Mouse (Mus musculus) megakaryocyte, embryonic 14.5 days (primary cell): ENCODE results near the gene Zfp61. TPM values are rescaled to one million over a fixed set of nuclear protein-coding genes. Genes with fewer than 3 reads are reported as not detected.
"Not testable (repeated sequence)": the region's sequence is repeated elsewhere in the genome, so short reads cannot be mapped to it uniquely, and the experiment has no call there.

Source experiments
- H3K27me3 ChIP-seq: replicated peaks from 2 replicates; pipeline ENCODE3; 2012; ENCODE audit warnings: inconsistent platforms
- H3K36me3 ChIP-seq: replicated peaks from 2 replicates; pipeline ENCODE3; 2012; ENCODE audit warnings: low read length, inconsistent platforms, mixed read lengths
- H3K4me1 ChIP-seq: 2 replicates; pipeline ENCODE4 v1.6.1; 2012; ENCODE audit warnings: inconsistent platforms
- H3K4me3 ChIP-seq: replicated peaks from 2 replicates; pipeline ENCODE3; 2012; ENCODE audit warnings: moderate library complexity, mild to moderate bottlenecking, inconsistent platforms
- H3K9me3 ChIP-seq: 2 replicates; pipeline ENCODE4 v1.6.1; 2012; ENCODE audit warnings: inconsistent platforms
- FLI1 ChIP-seq: IDR thresholded peaks from 2 replicates; pipeline ENCODE4 v1.6.1; 2012; ENCODE audit warnings: low read length, inconsistent platforms, mixed read lengths
- GATA1 ChIP-seq: IDR thresholded peaks from 3 replicates; pipeline ENCODE4 v1.6.1; 2012; ENCODE audit warnings: mixed read lengths, low read length, inconsistent platforms, borderline replicate concordance
- polyA plus RNA-seq: library from polyadenylated mRNA; stranded (reverse); fragments of >175 nt; gene quantifications from 2 replicates; pipeline ENCODE4 v1.2.3, GENCODE M21; 2012; ENCODE audit warnings: low replicate concordance; ENCODE audit not compliant: insufficient read depth

Zfp61 gene
- polyA plus RNA-seq, 1 experiment = 5.2 TPM

GRCm38 (mm10) chr7:24288512-24288911, 12.5 kb downstream of the Zfp61 start:
- TF ChIP-seq FLI1 = no peak
- no peak for TF ChIP-seq GATA1
- Histone ChIP-seq H3K27me3 (no peaks in the 10 kb centered on the region), H3K36me3 (peaks cover 40% of the 10 kb centered on the region), H3K9me3 (peaks cover 27% of the 10 kb centered on the region), H3K4me1 (peaks cover 6% of the 10 kb centered on the region; the same call in 1 of the 2 replicates), H3K4me3 (no peak overlapping the region)

GRCm38 (mm10) chr7:24287670-24288069, 13.4 kb downstream of the Zfp61 start:
- Histone ChIP-seq H3K4me1 (peaks cover 6% of the 10 kb centered on the region; the same call in 1 of the 2 replicates), H3K27me3 (no peaks in the 10 kb centered on the region), H3K36me3 (peaks cover 33% of the 10 kb centered on the region), H3K4me3 (no peak overlapping the region), H3K9me3 (peaks cover 34% of the 10 kb centered on the region)
- TF ChIP-seq GATA1 = no peak
- no peak for TF ChIP-seq FLI1

- H3K27me3 ChIP-seq = no peaks in the 10 kb centered on the region
- peaks cover 32% of the 10 kb centered on the region for H3K9me3 ChIP-seq
- TF ChIP-seq FLI1 = no peak
- no peak for TF ChIP-seq GATA1
- peaks cover 25% of the 10 kb centered on the region for H3K36me3 ChIP-seq
- H3K4me3 ChIP-seq = no peak overlapping the region
- peaks cover 6% of the 10 kb centered on the region; the same call in 1 of the 2 replicates for H3K4me1 ChIP-seq
Observed at GRCm38 (mm10) chr7:24286916-24287315, 14.1 kb downstream of the Zfp61 start.

GRCm38 (mm10) chr7:24286090-24286489, 14.9 kb downstream of the Zfp61 start:
- Histone ChIP-seq H3K9me3 (peaks cover 24% of the 10 kb centered on the region), H3K27me3 (no peaks in the 10 kb centered on the region), H3K4me1 (peaks cover 6% of the 10 kb centered on the region; the same call in 1 of the 2 replicates), H3K36me3 (peaks cover 17% of the 10 kb centered on the region), H3K4me3 (no peak overlapping the region)
- no peak for TF ChIP-seq FLI1
- TF ChIP-seq GATA1 = no peak

GRCm38 (mm10) chr7:24280858-24281145, 20.2 kb downstream of the Zfp61 start:
- Histone ChIP-seq H3K4me3 (no peak overlapping the region), H3K9me3 (peaks cover 24% of the 10 kb centered on the region), H3K27me3 (peaks cover 2% of the 10 kb centered on the region), H3K4me1 (0 out of 2 replicates have a peak, but pooled peaks cover 2% of the 10 kb centered on the region), H3K36me3 (no peaks in the 10 kb centered on the region)
- TF ChIP-seq FLI1 = no peak
- no peak for TF ChIP-seq GATA1

GRCm38 (mm10) chr7:24280031-24280857, 20.8 kb downstream of the Zfp61 start:
- TF ChIP-seq GATA1 (no peak), FLI1 (no peak)
- H3K4me1 ChIP-seq = 0 out of 2 replicates have a peak, but pooled peaks cover 2% of the 10 kb centered on the region
- no peaks in the 10 kb centered on the region for H3K36me3 ChIP-seq
- no peak overlapping the region for H3K4me3 ChIP-seq
- peaks cover 2% of the 10 kb centered on the region for H3K27me3 ChIP-seq
- peaks cover 24% of the 10 kb centered on the region for H3K9me3 ChIP-seq

- peaks cover 18% of the 10 kb centered on the region for H3K9me3 ChIP-seq
- H3K4me3 ChIP-seq, H3K4me1 ChIP-seq, H3K27me3 ChIP-seq, H3K36me3 ChIP-seq: not testable (repeated sequence)
Observed at GRCm38 (mm10) chr7:24278771-24279170, 22.3 kb downstream of the Zfp61 start.

- Histone ChIP-seq H3K9me3 (0 out of 2 replicates have a peak, but pooled peaks cover 3% of the 10 kb centered on the region), H3K27me3 (no peaks in the 10 kb centered on the region), H3K4me1 (peaks cover 9% of the 10 kb centered on the region), H3K36me3 (peaks cover 10% of the 10 kb centered on the region), H3K4me3 (no peak overlapping the region)
- TF ChIP-seq GATA1 = no peak
- no peak for TF ChIP-seq FLI1
Observed at GRCm38 (mm10) chr7:24274456-24274855, 26.6 kb downstream of the Zfp61 start.

GRCm38 (mm10) chr7:24271191-24271590, 29.8 kb downstream of the Zfp61 start:
- Histone ChIP-seq H3K4me3 (no peak overlapping the region), H3K36me3 (peaks cover 10% of the 10 kb centered on the region), H3K4me1 (peaks cover 13% of the 10 kb centered on the region), H3K27me3 (no peaks in the 10 kb centered on the region), H3K9me3 (0 out of 2 replicates have a peak, but pooled peaks cover 2% of the 10 kb centered on the region)
- TF ChIP-seq GATA1 (no peak), FLI1 (no peak)

GRCm38 (mm10) chr7:24270288-24270672, 30.8 kb downstream of the Zfp61 start, which contains the start of gene Zfp93:
Gene Zfp93 (plus strand): TSS chr7:24270420.
- Histone ChIP-seq H3K27me3 (no peaks in the 10 kb centered on the region), H3K4me1 (peaks cover 13% of the 10 kb centered on the region), H3K4me3 (peak within 1 kb of the TSS; percentile 91), H3K36me3 (peaks cover 10% of the 10 kb centered on the region), H3K9me3 (no peaks in the 10 kb centered on the region)
- TF ChIP-seq GATA1 (no peak), FLI1 (no peak)

- no peak for TF ChIP-seq GATA1
- no peak for TF ChIP-seq FLI1
- no peaks in the 10 kb centered on the region for H3K9me3 ChIP-seq
- peaks cover 5% of the 10 kb centered on the region for H3K36me3 ChIP-seq
- H3K27me3 ChIP-seq = no peaks in the 10 kb centered on the region
- peaks cover 13% of the 10 kb centered on the region for H3K4me1 ChIP-seq
- H3K4me3 ChIP-seq = peak overlapping the region; percentile 91
Observed at GRCm38 (mm10) chr7:24269667-24270287, 31.3 kb downstream of the Zfp61 start.
